Mouse (Mus musculus) small intestine, adult 2 months (tissue): ENCODE data around the gene Cenpm.

Source experiments
- CTCF ChIP-seq: fragments of 200-500 bp; IDR thresholded peaks from 2 replicates; pipeline ENCODE4 v1.5.1; 2012; ENCODE audit warnings: low read depth, mild to moderate bottlenecking, control low read depth, inconsistent platforms, low read length, moderate library complexity, mixed read lengths; ENCODE audit not compliant: insufficient replicate concordance, insufficient read length; ENCODE audit errors: extremely low read depth
- POLR2A ChIP-seq: fragments of 200-500 bp; IDR thresholded peaks from 2 replicates; pipeline ENCODE4 v1.6.1; 2012; ENCODE audit warnings: low read depth, mild to moderate bottlenecking, control low read depth, inconsistent platforms, low read length, moderate library complexity

DNA sequence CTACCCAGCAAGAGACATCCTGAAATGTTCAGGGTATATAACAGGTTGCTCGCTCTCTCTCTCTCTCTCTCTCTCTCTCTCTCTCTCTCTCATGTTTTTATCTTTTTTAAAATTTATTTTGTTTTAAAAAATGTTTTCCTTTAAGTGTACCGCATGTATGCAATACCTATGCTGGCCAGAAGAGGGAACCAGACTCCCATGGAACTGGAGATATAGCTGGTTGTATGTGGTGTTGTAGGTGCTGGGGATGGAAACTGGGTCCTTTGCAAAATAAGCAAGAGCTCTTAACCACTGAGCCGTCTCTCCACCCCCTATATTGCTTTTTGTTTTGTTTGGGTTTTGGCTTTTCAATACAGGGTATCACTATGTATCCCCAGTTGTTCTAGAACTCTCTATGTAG is 7.0 kb upstream of the Cenpm start:
- TF ChIP-seq POLR2A (no peak), CTCF (no peak)
